Mouse (Mus musculus): ENCODE results near the gene Fbln2.

GRCm38 (mm10) chr6:91181320-91181719, 30.9 kb upstream of the Fbln2 start:
- TF ChIP-seq CTCF (IDR thresholded peaks at IDR 0.05; ENCODE audit: control insufficient read depth, insufficient read depth, insufficient replicate concordance, low read depth, low read length) (no peak), POLR2A (IDR thresholded peaks at IDR 0.05; ENCODE audit: control insufficient read depth, low read depth, low read length) (no peak)
